8 mouse cellular contexts compared by ENCODE assay signal in genomic region chr1:181769392-181769791, GRCm38 (mm10).
A peak's percentile ranks its signal among the peaks of the same experiment; 100 is the strongest.
DNase-seq lines count a peak whose midpoint lies in the region; ATAC-seq and TF ChIP-seq lines count a peak whose summit lies in the region.

No protein-coding gene starts in this region.

- no peaks in the 10 kb centered on the region for H3K36me3 ChIP-seq in hindbrain, postnatal 0 days (ENCODE audit: insufficient read depth, low read length)
- no peaks in the 10 kb centered on the region for H3K36me3 ChIP-seq in hindbrain, embryonic 12.5 days
- H3K36me3 ChIP-seq in midbrain, postnatal 0 days (ENCODE audit: insufficient read depth, low read length): no peaks in the 10 kb centered on the region
- no peaks in the 10 kb centered on the region for H3K36me3 ChIP-seq in midbrain, embryonic 13.5 days

- H3K27me3 ChIP-seq in hindbrain, postnatal 0 days (ENCODE audit: insufficient read depth, low read length): no peaks in the 10 kb centered on the region
- H3K27me3 ChIP-seq in hindbrain, embryonic 12.5 days: no peaks in the 10 kb centered on the region
- H3K27me3 ChIP-seq in midbrain, postnatal 0 days (ENCODE audit: insufficient read depth, low read length): no peaks in the 10 kb centered on the region
- H3K27me3 ChIP-seq in midbrain, embryonic 13.5 days: no peaks in the 10 kb centered on the region
- H3K27me3 ChIP-seq in Patski: peaks cover 16% of the 10 kb centered on the region

- no peaks in the 10 kb centered on the region for H3K4me1 ChIP-seq in hindbrain, postnatal 0 days (ENCODE audit: insufficient read depth, low read length)
- no peaks in the 10 kb centered on the region for H3K4me1 ChIP-seq in hindbrain, embryonic 12.5 days
- H3K4me1 ChIP-seq in midbrain, postnatal 0 days (ENCODE audit: insufficient read depth, low read length): no peaks in the 10 kb centered on the region
- H3K4me1 ChIP-seq in midbrain, embryonic 13.5 days (replicated peaks): peaks cover 7% of the 10 kb centered on the region; the same call in 1 of the 2 replicates

- H3K4me2 ChIP-seq in hindbrain, postnatal 0 days (ENCODE audit: low read depth, low read length): no peak overlapping the region
- H3K4me2 ChIP-seq in hindbrain, embryonic 12.5 days (replicated peaks): no peak overlapping the region
- no peak overlapping the region for H3K4me2 ChIP-seq in midbrain, postnatal 0 days (ENCODE audit: low read depth, low read length, poor library complexity, severe bottlenecking)
- no peak overlapping the region for H3K4me2 ChIP-seq in midbrain, embryonic 13.5 days (replicated peaks)

- peak; percentile 54 for TF ChIP-seq CTCF in hindbrain, postnatal 0 days (IDR thresholded peaks at IDR 0.05; ENCODE audit: low read depth)
- TF ChIP-seq CTCF in midbrain, postnatal 0 days (IDR thresholded peaks at IDR 0.05): peak; percentile 58
- TF ChIP-seq CTCF in Patski (IDR thresholded peaks at IDR 0.05): peak; percentile 55

- DNase-seq in hindbrain, postnatal 0 days (ENCODE audit: low spot score): peak; percentile 27
- DNase-seq in midbrain, postnatal 0 days (ENCODE audit: low spot score): no peak
- DNase-seq in Patski (ENCODE audit: low read depth, low spot score): no peak
- DNase-seq in naive thymus-derived CD4-positive, alpha-beta T cell, adult 2 months (ENCODE audit: low read depth): peak; percentile 7
- DNase-seq in gastrocnemius, adult 18-20 months (ENCODE audit: low spot score): no peak

- no peak for ATAC-seq in hindbrain, postnatal 0 days
- ATAC-seq in hindbrain, embryonic 12.5 days (ENCODE audit: low FRiP score): no peak
- no peak for ATAC-seq in midbrain, postnatal 0 days (ENCODE audit: low FRiP score)
- no peak for ATAC-seq in midbrain, embryonic 13.5 days
- no peak for ATAC-seq in Patski
- ATAC-seq in monocyte, adult 5-6 weeks (replicated peaks; ENCODE audit: insufficient number of reproducible peaks, low FRiP score, low TSS enrichment, poor library complexity, severe bottlenecking): no peak

- no peak overlapping the region for H3K4me3 ChIP-seq in hindbrain, postnatal 0 days (ENCODE audit: low read length)
- H3K4me3 ChIP-seq in hindbrain, embryonic 12.5 days: no peak overlapping the region
- H3K4me3 ChIP-seq in midbrain, postnatal 0 days (ENCODE audit: low read depth, low read length): no peak overlapping the region
- H3K4me3 ChIP-seq in midbrain, embryonic 13.5 days (replicated peaks): no peak overlapping the region

- WGBS in hindbrain, postnatal 0 days: 55% methylated on average over 14 of the region's 14 CpGs
- WGBS in hindbrain, embryonic 12.5 days: 61% methylated on average over 14 of the region's 14 CpGs
- 65% methylated on average over 14 of the region's 14 CpGs for WGBS in midbrain, postnatal 0 days
- 57% methylated on average over 14 of the region's 14 CpGs for WGBS in midbrain, embryonic 13.5 days

- no peaks in the 10 kb centered on the region for H3K9me3 ChIP-seq in hindbrain, postnatal 0 days (ENCODE audit: low read length)
- no peaks in the 10 kb centered on the region for H3K9me3 ChIP-seq in hindbrain, embryonic 12.5 days (replicated peaks)
- H3K9me3 ChIP-seq in midbrain, postnatal 0 days (ENCODE audit: low read length): peaks cover 3% of the 10 kb centered on the region; the same call in 1 of the 2 replicates
- 0 out of 2 replicates have a peak, but pooled peaks cover 5% of the 10 kb centered on the region for H3K9me3 ChIP-seq in midbrain, embryonic 13.5 days

- H3K9ac ChIP-seq in hindbrain, postnatal 0 days (replicated peaks; ENCODE audit: low read length): no peak overlapping the region
- no peak overlapping the region for H3K9ac ChIP-seq in hindbrain, embryonic 12.5 days
- no peak overlapping the region for H3K9ac ChIP-seq in midbrain, postnatal 0 days (replicated peaks; ENCODE audit: low read length, poor library complexity, severe bottlenecking)
- H3K9ac ChIP-seq in midbrain, embryonic 13.5 days (replicated peaks): no peak overlapping the region

- no peak overlapping the region for H3K27ac ChIP-seq in hindbrain, postnatal 0 days
- H3K27ac ChIP-seq in hindbrain, embryonic 12.5 days: no peak overlapping the region
- no peak overlapping the region for H3K27ac ChIP-seq in midbrain, postnatal 0 days (ENCODE audit: low read depth, low read length)
- H3K27ac ChIP-seq in midbrain, embryonic 13.5 days: no peak overlapping the region

- CTCF ChIA-PET in Patski (lab: Charles Lee): no interaction called here

- in situ Hi-C loops in Patski (cut with MboI; ENCODE audit: low pct_unique_long_range_greater_than_20kb): no loop called here

- POLR2A ChIA-PET in Patski (lab: Charles Lee): no interaction called here

Comparison
In these comparisons a context has a peak if more than half of its experiments do, and no peak if none do; other contexts are left out.
1. DNase-seq: peak in hindbrain, postnatal 0 days (single experiment) and naive thymus-derived CD4-positive, alpha-beta T cell, adult 2 months (single experiment); none in midbrain, postnatal 0 days (single experiment), Patski (single experiment) and gastrocnemius, adult 18-20 months (single experiment).
2. Peak in every context shown above with its lines, with median percentiles within 50 percentile points of each other: CTCF ChIP-seq.